Mouse (Mus musculus) lung, embryonic 14.5 days (tissue): ENCODE results near the gene Runx2. TPM values are rescaled to one million over a fixed set of nuclear protein-coding genes. Genes with fewer than 3 reads are reported as not detected.

Experiments used
- ATAC-seq: fragments of 200-750 bp; cut with Nextera tagmentation; 2 replicates; pipeline ENCODE4 v1.8.0; 2017; ENCODE audit warnings: mild to moderate bottlenecking, moderate TSS enrichment, moderate library complexity; ENCODE audit not compliant: insufficient read depth
- DNase-seq: peaks from one replicate; pipeline ENCODE4 v3.0.0-alpha.2; 2015
- H3K27ac ChIP-seq: fragments of 300-500 bp; sonication (generic); 2 replicates; pipeline ENCODE4 v1.5.1; 2014; ENCODE audit warnings: low read depth, mild to moderate bottlenecking, moderate library complexity
- H3K27me3 ChIP-seq: fragments of 300-500 bp; sonication (generic); 2 replicates; pipeline ENCODE4 v1.6.1; 2014; ENCODE audit warnings: low read length, control low read depth; ENCODE audit not compliant: insufficient read depth
- H3K36me3 ChIP-seq: fragments of 300-500 bp; sonication (generic); 2 replicates; pipeline ENCODE4 v1.6.1; 2014; ENCODE audit warnings: control low read depth; ENCODE audit not compliant: insufficient read depth
- H3K4me1 ChIP-seq: fragments of 300-500 bp; sonication (generic); 2 replicates; pipeline ENCODE4 v1.6.1; 2014; ENCODE audit warnings: antibody characterized with exemption, control low read depth; ENCODE audit not compliant: insufficient read depth
- H3K4me2 ChIP-seq: fragments of 300-500 bp; sonication (generic); 2 replicates; pipeline ENCODE4 v1.6.1; 2014; ENCODE audit warnings: mild to moderate bottlenecking
- H3K4me3 ChIP-seq: fragments of 300-500 bp; sonication (generic); 2 replicates; pipeline ENCODE4 v1.5.1; 2014; ENCODE audit warnings: low read depth, low read length
- H3K9ac ChIP-seq: fragments of 300-500 bp; sonication (generic); 2 replicates; pipeline ENCODE4 v1.6.1; 2014
- H3K9me3 ChIP-seq: fragments of 300-500 bp; sonication (generic); 2 replicates; pipeline ENCODE4 v1.6.1; 2016; ENCODE audit warnings: low read depth, low read length, control low read depth
- CTCF ChIP-seq: IDR thresholded peaks from 2 replicates; pipeline ENCODE4 v1.5.1; 2016; ENCODE audit warnings: antibody characterized with exemption, low read depth
- WGBS: fragments of 180-500 bp; shearing (Covaris S2); extraction: QIAGEN DNeasy Blood & Tissue Kit; methylation state at CpG from one replicate; pipeline ENCODE4 v1.1.7; 2014; 5-methylcytosine and 5-hydroxymethylcytosine counted together
- polyA plus RNA-seq: library from polyadenylated mRNA; unstranded; fragments of >200 nt; fragmentation: Nextera tagmentation; extraction: Ambion mirVana; gene quantifications from 2 replicates; pipeline ENCODE4 v1.2.1, GENCODE M21; 2014

Gene Runx2
- polyA plus RNA-seq, 1 experiment from 2014 or later = 1.3 TPM

- 87% methylated on average over 4 of the region's 4 CpGs for WGBS
Observed at GRCm38 (mm10) chr17:44701531-44701930, 113.1 kb downstream of the Runx2 start.

GRCm38 (mm10) chr17:44700326-44700725 is 114.3 kb downstream of the Runx2 start:
- Histone ChIP-seq H3K9me3 (no peaks in the 10 kb centered on the region), H3K36me3 (no peaks in the 10 kb centered on the region), H3K4me3 (no peak overlapping the region), H3K27me3 (no peaks in the 10 kb centered on the region), H3K4me2 (no peak overlapping the region), H3K27ac (no peak overlapping the region), H3K4me1 (no peaks in the 10 kb centered on the region), H3K9ac (no peak overlapping the region)
- ATAC-seq = no peak
- 77% methylated on average over 1 of the region's 1 CpGs for WGBS
- no peak for DNase-seq
- TF ChIP-seq CTCF = no peak

More at GRCm38 (mm10) chr17:44701531-44701930, 113.1 kb downstream of the Runx2 start:
- Histone ChIP-seq H3K27me3 (no peaks in the 10 kb centered on the region), H3K9me3 (no peaks in the 10 kb centered on the region), H3K27ac (no peak overlapping the region), H3K4me1 (no peaks in the 10 kb centered on the region), H3K9ac (no peak overlapping the region), H3K36me3 (no peaks in the 10 kb centered on the region), H3K4me3 (no peak overlapping the region), H3K4me2 (no peak overlapping the region)
- DNase-seq = no peak
- no peak for ATAC-seq
- no peak for TF ChIP-seq CTCF

GRCm38 (mm10) chr17:44697053-44697452 is 117.5 kb downstream of the Runx2 start:
- no peak overlapping the region for H3K9ac ChIP-seq
- 83% methylated on average over 10 of the region's 10 CpGs for WGBS
- H3K36me3 ChIP-seq = no peaks in the 10 kb centered on the region
- no peak for TF ChIP-seq CTCF
- no peak for DNase-seq
- no peak overlapping the region for H3K27ac ChIP-seq
- H3K4me1 ChIP-seq = no peaks in the 10 kb centered on the region
- H3K27me3 ChIP-seq = no peaks in the 10 kb centered on the region
- ATAC-seq = no peak
- H3K4me2 ChIP-seq = no peak overlapping the region
- H3K4me3 ChIP-seq = no peak overlapping the region
- H3K9me3 ChIP-seq = no peaks in the 10 kb centered on the region

- ATAC-seq (no peak), DNase-seq (no peak)
- Histone ChIP-seq H3K4me3 (no peak overlapping the region), H3K27me3 (no peaks in the 10 kb centered on the region), H3K36me3 (no peaks in the 10 kb centered on the region), H3K4me2 (no peak overlapping the region), H3K4me1 (peaks cover 4% of the 10 kb centered on the region; the same call in 1 of the 2 replicates), H3K27ac (no peak overlapping the region), H3K9me3 (no peaks in the 10 kb centered on the region), H3K9ac (no peak overlapping the region)
- no peak for TF ChIP-seq CTCF
- 76% methylated on average over 6 of the region's 7 CpGs for WGBS
Observed at GRCm38 (mm10) chr17:44693552-44693951, 121.0 kb downstream of the Runx2 start.

- Histone ChIP-seq H3K9me3 (no peaks in the 10 kb centered on the region), H3K36me3 (no peaks in the 10 kb centered on the region), H3K9ac (no peak overlapping the region), H3K27me3 (no peaks in the 10 kb centered on the region), H3K4me2 (no peak overlapping the region), H3K4me3 (no peak overlapping the region), H3K4me1 (peaks cover 4% of the 10 kb centered on the region; the same call in 1 of the 2 replicates), H3K27ac (no peak overlapping the region)
- ATAC-seq = no peak
- WGBS = 57% methylated on average over 2 of the region's 2 CpGs
- no peak for DNase-seq
- no peak for TF ChIP-seq CTCF
Observed at GRCm38 (mm10) chr17:44691517-44691916, 123.1 kb downstream of the Runx2 start.

GRCm38 (mm10) chr17:44690410-44691035 is 124.1 kb downstream of the Runx2 start:
- WGBS = 73% methylated on average over 5 of the region's 5 CpGs
- Histone ChIP-seq H3K4me2 (no peak overlapping the region), H3K9me3 (no peaks in the 10 kb centered on the region), H3K27me3 (no peaks in the 10 kb centered on the region), H3K36me3 (no peaks in the 10 kb centered on the region), H3K9ac (no peak overlapping the region), H3K4me3 (no peak overlapping the region), H3K27ac (no peak overlapping the region), H3K4me1 (peaks cover 4% of the 10 kb centered on the region; the same call in 1 of the 2 replicates)
- DNase-seq (no peak), ATAC-seq (no peak)
- TF ChIP-seq CTCF = no peak

GRCm38 (mm10) chr17:44688306-44688705 is 126.3 kb downstream of the Runx2 start:
- Histone ChIP-seq H3K27ac (no peak overlapping the region), H3K27me3 (no peaks in the 10 kb centered on the region), H3K4me3 (no peak overlapping the region), H3K9me3 (no peaks in the 10 kb centered on the region), H3K4me2 (no peak overlapping the region), H3K4me1 (peaks cover 4% of the 10 kb centered on the region; the same call in 1 of the 2 replicates), H3K36me3 (no peaks in the 10 kb centered on the region), H3K9ac (no peak overlapping the region)
- ATAC-seq (no peak), DNase-seq (no peak)
- no peak for TF ChIP-seq CTCF
- WGBS = 60% methylated on average over 2 of the region's 2 CpGs

- no peak overlapping the region for H3K4me2 ChIP-seq
- H3K27ac ChIP-seq = no peak overlapping the region
- peak; percentile 44 for DNase-seq
- no peaks in the 10 kb centered on the region for H3K9me3 ChIP-seq
- no peak overlapping the region for H3K4me3 ChIP-seq
- TF ChIP-seq CTCF = no peak
- no peaks in the 10 kb centered on the region for H3K36me3 ChIP-seq
- no peaks in the 10 kb centered on the region for H3K27me3 ChIP-seq
- H3K9ac ChIP-seq = no peak overlapping the region
- 26% methylated on average over 7 of the region's 7 CpGs for WGBS
- peaks cover 2% of the 10 kb centered on the region; the same call in 1 of the 2 replicates for H3K4me1 ChIP-seq
- no peak for ATAC-seq
Observed at GRCm38 (mm10) chr17:44685514-44685913, 129.1 kb downstream of the Runx2 start.
